ENCODE assay signal across 9 mouse cellular contexts in the genomic region with DNA sequence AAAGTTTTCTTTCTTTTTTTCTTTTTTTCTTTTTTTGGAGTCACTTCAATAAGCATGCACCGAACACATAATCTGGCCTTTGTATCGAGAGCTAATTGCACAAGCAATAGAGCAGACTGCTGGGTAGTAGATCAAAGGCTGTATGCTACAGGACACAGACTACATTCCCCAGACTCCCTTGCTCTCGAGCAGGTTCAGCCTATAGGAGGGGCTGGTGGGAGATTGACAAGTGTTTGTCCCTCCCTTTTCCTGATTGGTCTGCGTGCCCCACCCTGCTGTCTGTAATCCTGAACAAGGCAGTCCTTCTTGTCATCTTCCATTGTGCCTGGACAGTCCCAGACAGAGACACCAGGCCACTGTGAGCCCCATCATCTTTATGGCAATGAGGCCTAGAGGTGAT.
DNase-seq lines count a peak whose midpoint lies in the region; ATAC-seq lines count a peak whose summit lies in the region.
"Had no signal": no experiment of that assay in that cellular context is flagged by ENCODE, and none has a peak within 500 bp of the region (broad histone marks: within the 10 kb centered on the region; RNA-seq: fewer than 3 reads in every experiment).

No protein-coding gene starts in this region.

- H3K27ac ChIP-seq in embryonic facial prominence, embryonic 11.5 days (replicated peaks; ENCODE audit: low read depth, low read length), result no peak overlapping the region
- no peak overlapping the region for H3K27ac ChIP-seq in limb, embryonic 13.5 days
- no peak overlapping the region for H3K27ac ChIP-seq in midbrain, embryonic 15.5 days

- no peak overlapping the region for H3K4me3 ChIP-seq in embryonic facial prominence, embryonic 11.5 days (ENCODE audit: low read depth, low read length)
- no peak overlapping the region for H3K4me3 ChIP-seq in limb, embryonic 13.5 days
- H3K4me3 ChIP-seq in midbrain, embryonic 15.5 days, result no peak overlapping the region

- H3K4me1 ChIP-seq in embryonic facial prominence, embryonic 11.5 days (ENCODE audit: control insufficient read depth, insufficient read depth, low read length), result no peaks in the 10 kb centered on the region
- no peaks in the 10 kb centered on the region for H3K4me1 ChIP-seq in limb, embryonic 13.5 days
- H3K4me1 ChIP-seq in midbrain, embryonic 15.5 days, result no peaks in the 10 kb centered on the region

- H3K27me3 ChIP-seq in embryonic facial prominence, embryonic 11.5 days (ENCODE audit: control insufficient read depth, insufficient read depth, low read length), result no peaks in the 10 kb centered on the region
- no peaks in the 10 kb centered on the region for H3K27me3 ChIP-seq in limb, embryonic 13.5 days
- no peaks in the 10 kb centered on the region for H3K27me3 ChIP-seq in midbrain, embryonic 15.5 days (replicated peaks)

- H3K9me3 ChIP-seq in embryonic facial prominence, embryonic 11.5 days (replicated peaks; ENCODE audit: control insufficient read depth, low read length), result no peaks in the 10 kb centered on the region
- H3K9me3 ChIP-seq in limb, embryonic 13.5 days, result no peaks in the 10 kb centered on the region
- H3K9me3 ChIP-seq in midbrain, embryonic 15.5 days, result no peaks in the 10 kb centered on the region

- peak; percentile 76 for ATAC-seq in embryonic facial prominence, embryonic 11.5 days (replicated peaks; ENCODE audit: insufficient number of reproducible peaks, low FRiP score, low TSS enrichment, low read depth)
- peak; percentile 41; the same call in 1 of the 2 replicates for ATAC-seq in limb, embryonic 13.5 days (ENCODE audit: low FRiP score, low read depth)
- ATAC-seq in midbrain, embryonic 15.5 days (replicated peaks), result peak; percentile 91
- ATAC-seq in cerebellum, adult (ENCODE audit: insufficient number of reproducible peaks, low FRiP score, low TSS enrichment), result no peak

- H3K9ac ChIP-seq in embryonic facial prominence, embryonic 11.5 days (replicated peaks; ENCODE audit: low read length), result no peak overlapping the region
- H3K9ac ChIP-seq in limb, embryonic 13.5 days, result no peak overlapping the region
- H3K9ac ChIP-seq in midbrain, embryonic 15.5 days, result no peak overlapping the region

- H3K4me2 ChIP-seq in embryonic facial prominence, embryonic 11.5 days (ENCODE audit: low read depth, low read length), result no peak overlapping the region
- no peak overlapping the region for H3K4me2 ChIP-seq in limb, embryonic 13.5 days (replicated peaks)
- no peak overlapping the region for H3K4me2 ChIP-seq in midbrain, embryonic 15.5 days

- WGBS in embryonic facial prominence, embryonic 11.5 days, result 28% methylated on average over 4 of the region's 4 CpGs
- 27% methylated on average over 4 of the region's 4 CpGs for WGBS in limb, embryonic 13.5 days
- 25% methylated on average over 4 of the region's 4 CpGs for WGBS in midbrain, embryonic 15.5 days

- no peaks in the 10 kb centered on the region for H3K36me3 ChIP-seq in embryonic facial prominence, embryonic 11.5 days (replicated peaks; ENCODE audit: control insufficient read depth, insufficient read depth, low read depth, low read length)
- H3K36me3 ChIP-seq in limb, embryonic 13.5 days, result no peaks in the 10 kb centered on the region
- H3K36me3 ChIP-seq in midbrain, embryonic 15.5 days (replicated peaks), result no peaks in the 10 kb centered on the region

- DNase-seq in cerebellum, postnatal 10 days, result peak; percentile 30 to 33
- no peak for DNase-seq in cerebellum, postnatal 25 days
- peak; percentile 34 for DNase-seq in embryonic facial prominence, embryonic 11.5 days (ENCODE audit: low spot score)
- DNase-seq in ovary, postnatal 10 days (ENCODE audit: low spot score), result no peak
- no peak for DNase-seq in gastrocnemius, adult 18-20 months (ENCODE audit: low spot score)
- DNase-seq: kidney, adult 18-20 months had no signal

Comparison
In these comparisons a context has a peak if more than half of its experiments do, and no peak if none do; other contexts are left out.
1. DNase-seq: peak in cerebellum, postnatal 10 days (2 of 2) and embryonic facial prominence, embryonic 11.5 days (single experiment); none in cerebellum, postnatal 25 days (0 of 2), ovary, postnatal 10 days (single experiment) and gastrocnemius, adult 18-20 months (single experiment).